Comparison of ENCODE assay signal across 41 mouse cellular contexts in genomic region chr11:32153216-32153615, GRCm38 (mm10). TPM values are rescaled to one million over a fixed set of nuclear protein-coding genes. Genes with fewer than 3 reads are reported as not detected.
"Had no signal": no experiment of that assay in that cellular context is flagged by ENCODE, and none has a peak within 500 bp of the region (broad histone marks: within the 10 kb centered on the region; RNA-seq: fewer than 3 reads in every experiment).

No protein-coding gene starts in this region.

- H3K9ac ChIP-seq: limb, embryonic 12.5 days; limb, embryonic 13.5 days; limb, embryonic 15.5 days; liver, embryonic 12.5 days; liver, embryonic 13.5 days; liver, embryonic 14.5 days; liver, embryonic 15.5 days; liver, postnatal 0 days; lung, embryonic 14.5 days; lung, embryonic 15.5 days; midbrain, embryonic 12.5 days; midbrain, embryonic 13.5 days; midbrain, embryonic 15.5 days; neural tube, embryonic 12.5 days; neural tube, embryonic 13.5 days had no signal

- H3K4me1 ChIP-seq: limb, embryonic 12.5 days; liver, embryonic 12.5 days; liver, embryonic 13.5 days; liver, embryonic 15.5 days; lung, embryonic 15.5 days had no signal

- DNase-seq: left cerebral cortex, postnatal 4 days; liver; liver, embryonic 13.5 days; liver, postnatal 0 days; lung, adult 18-20 months; lung, adult 2 months; lung, embryonic 14.5 days; lung, postnatal 10 days; lung, postnatal 14 days; lung, postnatal 36 days; lung, postnatal 4 days; midbrain, embryonic 14.5 days had no signal

- ATAC-seq: liver, embryonic 12.5 days; liver, postnatal 0 days; lung, postnatal 0 days; midbrain, embryonic 13.5 days; midbrain, embryonic 15.5 days; midbrain, embryonic 16.5 days had no signal

- H3K36me3 ChIP-seq: limb, embryonic 10.5 days; limb, embryonic 12.5 days; limb, embryonic 13.5 days; limb, embryonic 15.5 days; liver, embryonic 12.5 days; liver, embryonic 13.5 days; liver, embryonic 15.5 days; lung, embryonic 15.5 days; midbrain, embryonic 10.5 days; midbrain, embryonic 12.5 days; midbrain, embryonic 13.5 days; midbrain, embryonic 15.5 days; neural tube, embryonic 12.5 days; neural tube, embryonic 13.5 days had no signal

- H3K27me3 ChIP-seq: limb, embryonic 12.5 days; limb, embryonic 13.5 days; limb, embryonic 15.5 days; liver, embryonic 13.5 days; liver, embryonic 15.5 days; lung, embryonic 15.5 days; midbrain, embryonic 12.5 days; midbrain, embryonic 13.5 days; midbrain, embryonic 15.5 days; neural tube, embryonic 12.5 days; neural tube, embryonic 13.5 days had no signal

- H3K9me3 ChIP-seq: limb, embryonic 10.5 days; limb, embryonic 12.5 days; limb, embryonic 13.5 days; limb, embryonic 15.5 days; liver, embryonic 12.5 days; liver, embryonic 13.5 days; liver, embryonic 15.5 days; lung, embryonic 15.5 days; midbrain, embryonic 10.5 days; midbrain, embryonic 12.5 days; midbrain, embryonic 13.5 days; midbrain, embryonic 15.5 days; neural tube, embryonic 12.5 days; neural tube, embryonic 13.5 days had no signal

- H3K27ac ChIP-seq: limb, embryonic 10.5 days; limb, embryonic 12.5 days; limb, embryonic 13.5 days; limb, embryonic 15.5 days; liver, embryonic 12.5 days; liver, embryonic 13.5 days; liver, embryonic 14.5 days; liver, embryonic 15.5 days; lung, embryonic 15.5 days; macrophage; midbrain, embryonic 10.5 days; midbrain, embryonic 12.5 days; midbrain, embryonic 13.5 days; midbrain, embryonic 15.5 days; neural tube, embryonic 12.5 days; neural tube, embryonic 13.5 days had no signal

- H3K4me3 ChIP-seq: limb, embryonic 10.5 days; limb, embryonic 12.5 days; limb, embryonic 13.5 days; limb, embryonic 15.5 days; liver, embryonic 12.5 days; liver, embryonic 13.5 days; liver, embryonic 15.5 days; lung, embryonic 15.5 days; megakaryocyte, embryonic 14.5 days; midbrain, embryonic 10.5 days; midbrain, embryonic 12.5 days; midbrain, embryonic 13.5 days; midbrain, embryonic 15.5 days; myocyte; neural tube, embryonic 12.5 days; neural tube, embryonic 13.5 days had no signal

- H3K4me2 ChIP-seq: limb, embryonic 12.5 days; limb, embryonic 13.5 days; limb, embryonic 15.5 days; liver, embryonic 11.5 days; liver, embryonic 12.5 days; liver, embryonic 13.5 days; liver, embryonic 15.5 days; lung, embryonic 14.5 days; lung, embryonic 15.5 days; midbrain, embryonic 12.5 days; midbrain, embryonic 13.5 days; midbrain, embryonic 15.5 days; neural tube, embryonic 12.5 days; neural tube, embryonic 13.5 days had no signal

RNA-seq across cellular contexts. Expression of gene Il9r, which starts 46.9 kb away (rescaled TPM):
- total RNA-seq: left cerebral cortex, postnatal 10 days; left cerebral cortex, postnatal 14 days; left cerebral cortex, postnatal 25 days; left cerebral cortex, postnatal 36 days; left cerebral cortex, postnatal 4 days; liver, adult 2 months; megakaryocyte, adult 5-6 weeks; megakaryocyte-erythroid progenitor cell, adult 5-6 weeks had no signal
- polyA plus RNA-seq: limb, embryonic 10.5 days; limb, embryonic 11.5 days; liver, embryonic 16.5 days; lung, embryonic 14.5 days; macrophage; midbrain, embryonic 10.5 days; midbrain, embryonic 12.5 days; midbrain, embryonic 13.5 days; midbrain, embryonic 14.5 days; midbrain, embryonic 15.5 days; midbrain, embryonic 16.5 days; neural tube, embryonic 13.5 days had no signal
